Mouse (Mus musculus) kidney, postnatal 0 days (tissue): Measurements from ENCODE around the gene Prelp. TPM values are rescaled to one million over a fixed set of nuclear protein-coding genes. Genes with fewer than 3 reads are reported as not detected.

Source experiments
- ATAC-seq: fragments of 200-750 bp; cut with Nextera tagmentation; replicated peaks from 2 replicates; pipeline ENCODE4 v1.8.0; 2017; ENCODE audit warnings: low read depth, moderate number of reproducible peaks, moderate TSS enrichment, moderate library complexity; ENCODE audit not compliant: low FRiP score
- DNase-seq: peaks from one replicate; pipeline ENCODE4 v3.0.0-alpha.2; 2016; ENCODE audit warnings: low spot score
- H3K27ac ChIP-seq: fragments of 300-500 bp; sonication (generic); 2 replicates; pipeline ENCODE4 v1.5.1; 2014; ENCODE audit warnings: mild to moderate bottlenecking
- H3K27me3 ChIP-seq: fragments of 300-500 bp; sonication (generic); 2 replicates; pipeline ENCODE4 v1.6.1; 2014; ENCODE audit warnings: low read length, mixed read lengths; ENCODE audit not compliant: insufficient read depth
- H3K36me3 ChIP-seq: fragments of 300-500 bp; sonication (generic); 2 replicates; pipeline ENCODE4 v1.6.1; 2014; ENCODE audit warnings: low read length, mixed read lengths; ENCODE audit not compliant: insufficient read depth
- H3K4me1 ChIP-seq: fragments of 300-500 bp; sonication (generic); replicated peaks from 2 replicates; pipeline ENCODE4 v1.6.1; 2014; ENCODE audit warnings: antibody characterized with exemption, low read length, mixed read lengths; ENCODE audit not compliant: insufficient read depth
- H3K4me2 ChIP-seq: fragments of 300-500 bp; sonication (generic); 2 replicates; pipeline ENCODE4 v1.6.1; 2014; ENCODE audit warnings: mild to moderate bottlenecking, low read length, moderate library complexity, mixed read lengths
- H3K4me3 ChIP-seq: fragments of 300-500 bp; sonication (generic); replicated peaks from 2 replicates; pipeline ENCODE4 v1.5.1; 2014; ENCODE audit warnings: low read depth, low read length
- H3K9ac ChIP-seq: fragments of 300-500 bp; sonication (generic); 2 replicates; pipeline ENCODE4 v1.6.1; 2014; ENCODE audit warnings: low read depth, low read length
- H3K9me3 ChIP-seq: fragments of 300-500 bp; sonication (generic); replicated peaks from 2 replicates; pipeline ENCODE4 v1.6.1; 2016; ENCODE audit warnings: low read length, inconsistent platforms, mixed read lengths
- CTCF ChIP-seq: IDR thresholded peaks from 2 replicates; pipeline ENCODE4 v1.5.1; 2016; ENCODE audit warnings: antibody characterized with exemption, low read depth, mild to moderate bottlenecking, moderate library complexity
- WGBS: fragments of 180-500 bp; shearing (Covaris S2); extraction: QIAGEN DNeasy Blood & Tissue Kit; methylation state at CpG from one replicate; pipeline ENCODE4 v1.1.7; 2014; 5-methylcytosine and 5-hydroxymethylcytosine counted together
- polyA plus RNA-seq: library from polyadenylated mRNA; unstranded; fragments of >200 nt; fragmentation: Nextera tagmentation; extraction: Ambion mirVana; gene quantifications from 2 replicates; pipeline ENCODE4 v1.2.1, GENCODE M21; 2015

Gene Prelp
- polyA plus RNA-seq, 1 experiment from 2014 or later, result 2.2 TPM

GRCm38 (mm10) chr1:133897293-133897692 is 23.9 kb downstream of the Prelp start:
- DNase-seq, result no peak
- 75% methylated on average over 6 of the region's 6 CpGs for WGBS
- Histone ChIP-seq H3K4me1 (peaks cover 14% of the 10 kb centered on the region), H3K4me3 (no peak overlapping the region), H3K9me3 (no peaks in the 10 kb centered on the region), H3K4me2 (no peak overlapping the region), H3K36me3 (no peaks in the 10 kb centered on the region), H3K27ac (no peak overlapping the region), H3K27me3 (no peaks in the 10 kb centered on the region), H3K9ac (no peak overlapping the region)
- no peak for ATAC-seq
- no peak for TF ChIP-seq CTCF

- H3K9ac ChIP-seq, result no peak overlapping the region
- no peaks in the 10 kb centered on the region for H3K36me3 ChIP-seq
- DNase-seq (peak; percentile 71), ATAC-seq (0 out of 2 replicates have a peak, but pooled peaks have one; percentile 27)
- H3K4me2 ChIP-seq, result no peak overlapping the region
- peaks cover 38% of the 10 kb centered on the region for H3K4me1 ChIP-seq
- no peak overlapping the region for H3K4me3 ChIP-seq
- WGBS, result 21% methylated on average over 5 of the region's 5 CpGs
- H3K27ac ChIP-seq, result no peak overlapping the region
- no peaks in the 10 kb centered on the region for H3K9me3 ChIP-seq
- 0 out of 2 replicates have a peak, but pooled peaks have one; percentile 4 for TF ChIP-seq CTCF
- H3K27me3 ChIP-seq, result no peaks in the 10 kb centered on the region
Measured at GRCm38 (mm10) chr1:133891489-133891888, 29.7 kb downstream of the Prelp start.

GRCm38 (mm10) chr1:133889949-133890598 is 31.1 kb downstream of the Prelp start:
- peak overlapping the region; percentile 41 for H3K4me2 ChIP-seq
- H3K27me3 ChIP-seq, result no peaks in the 10 kb centered on the region
- H3K4me1 ChIP-seq, result peaks cover 38% of the 10 kb centered on the region
- DNase-seq (peak; percentile 59), ATAC-seq (no peak)
- TF ChIP-seq CTCF, result no peak
- no peaks in the 10 kb centered on the region for H3K9me3 ChIP-seq
- H3K9ac ChIP-seq, result no peak overlapping the region
- no peak overlapping the region for H3K27ac ChIP-seq
- 11% methylated on average over 20 of the region's 20 CpGs for WGBS
- H3K4me3 ChIP-seq, result no peak overlapping the region
- H3K36me3 ChIP-seq, result no peaks in the 10 kb centered on the region

GRCm38 (mm10) chr1:133887538-133888250 is 33.5 kb downstream of the Prelp start:
- H3K27ac ChIP-seq, result no peak overlapping the region
- DNase-seq (no peak), ATAC-seq (no peak)
- no peaks in the 10 kb centered on the region for H3K36me3 ChIP-seq
- no peaks in the 10 kb centered on the region for H3K27me3 ChIP-seq
- H3K4me2 ChIP-seq, result no peak overlapping the region
- peaks cover 37% of the 10 kb centered on the region for H3K4me1 ChIP-seq
- no peak overlapping the region for H3K4me3 ChIP-seq
- H3K9ac ChIP-seq, result no peak overlapping the region
- no peak for TF ChIP-seq CTCF
- 78% methylated on average over 5 of the region's 5 CpGs for WGBS
- no peaks in the 10 kb centered on the region for H3K9me3 ChIP-seq

- no peak overlapping the region for H3K4me3 ChIP-seq
- WGBS, result 5% methylated on average over 8 of the region's 8 CpGs
- H3K9me3 ChIP-seq, result no peaks in the 10 kb centered on the region
- H3K36me3 ChIP-seq, result no peaks in the 10 kb centered on the region
- ATAC-seq, result no peak
- DNase-seq, result no peak
- no peak overlapping the region for H3K27ac ChIP-seq
- H3K27me3 ChIP-seq, result no peaks in the 10 kb centered on the region
- peaks cover 33% of the 10 kb centered on the region for H3K4me1 ChIP-seq
- no peak overlapping the region for H3K9ac ChIP-seq
- H3K4me2 ChIP-seq, result no peak overlapping the region
- no peak for TF ChIP-seq CTCF
Measured at GRCm38 (mm10) chr1:133887044-133887443, 34.2 kb downstream of the Prelp start.

- no peak overlapping the region for H3K9ac ChIP-seq
- peaks cover 32% of the 10 kb centered on the region for H3K4me1 ChIP-seq
- no peak for DNase-seq
- no peak overlapping the region for H3K4me3 ChIP-seq
- H3K27me3 ChIP-seq, result no peaks in the 10 kb centered on the region
- WGBS, result 49% methylated on average over 6 of the region's 6 CpGs
- no peak overlapping the region for H3K4me2 ChIP-seq
- TF ChIP-seq CTCF, result no peak
- ATAC-seq, result no peak
- H3K9me3 ChIP-seq, result no peaks in the 10 kb centered on the region
- no peak overlapping the region for H3K27ac ChIP-seq
- H3K36me3 ChIP-seq, result no peaks in the 10 kb centered on the region
Measured at GRCm38 (mm10) chr1:133886431-133886830, 34.8 kb downstream of the Prelp start.
